Mouse (Mus musculus) spleen, adult 2 months (tissue): ENCODE results near the gene Eif5a.

Experiments
- CTCF ChIP-seq: fragments of 200-500 bp; IDR thresholded peaks from 2 replicates; pipeline ENCODE4 v1.5.1; 2011; ENCODE audit warnings: mild to moderate bottlenecking, inconsistent platforms; ENCODE audit not compliant: insufficient read depth, insufficient read length, insufficient replicate concordance; ENCODE audit errors: extremely low read depth
- POLR2A ChIP-seq: fragments of 200-500 bp; IDR thresholded peaks from 2 replicates; pipeline ENCODE4 v1.6.1; 2011; ENCODE audit warnings: low read depth, low read length, inconsistent platforms

GRCm38 (mm10) chr11:69945997-69946891 is 24.5 kb upstream of the Eif5a start:
- TF ChIP-seq POLR2A (no peak), CTCF (no peak)
